Mouse (Mus musculus) CH12.LX (cell line): Measurements from ENCODE around the gene Tex44.

ENCODE experiments used
- CHD2 ChIP-seq: IDR thresholded peaks from 2 replicates; pipeline ENCODE4 v1.6.1; 2011; ENCODE audit warnings: low read length, improper control_type of control experiment
- CTCF ChIP-seq, 2 experiments: IDR thresholded peaks in 1 of 2; conservative IDR thresholded peaks in 1 of 2; 2 replicates each; pipeline ENCODE4 v1.5.1; 2011 to 2012; ENCODE audit warnings: low read depth in 2 of 2, low read length in 2 of 2, improper control_type of control experiment in 1 of 2, inconsistent platforms in 1 of 2, mild to moderate bottlenecking in 1 of 2, moderate library complexity in 1 of 2
- E2F4 ChIP-seq: IDR thresholded peaks from 2 replicates; pipeline ENCODE4 v1.6.1; 2011; ENCODE audit warnings: low read depth, low read length, improper control_type of control experiment; ENCODE audit not compliant: insufficient replicate concordance
- ELF1 ChIP-seq: IDR thresholded peaks from 2 replicates; pipeline ENCODE4 v1.6.1; 2014; ENCODE audit warnings: low read depth, mild to moderate bottlenecking, inconsistent platforms, low read length, improper control_type of control experiment
- MAFK ChIP-seq: IDR thresholded peaks from 2 replicates; pipeline ENCODE4 v1.6.1; 2011; ENCODE audit warnings: low read length, improper control_type of control experiment; ENCODE audit not compliant: insufficient replicate concordance
- MAX ChIP-seq: IDR thresholded peaks from 2 replicates; pipeline ENCODE4 v1.6.1; 2011; ENCODE audit warnings: low read length, improper control_type of control experiment
- MAZ ChIP-seq: IDR thresholded peaks from 2 replicates; pipeline ENCODE4 v1.6.1; 2012; ENCODE audit warnings: low read depth, mild to moderate bottlenecking, inconsistent platforms, low read length, improper control_type of control experiment, moderate library complexity
- MEF2A ChIP-seq: IDR thresholded peaks from 2 replicates; pipeline ENCODE4 v1.6.1; 2014; ENCODE audit warnings: low read depth, mild to moderate bottlenecking, inconsistent platforms, low read length, improper control_type of control experiment, borderline replicate concordance
- NRF1 ChIP-seq: IDR thresholded peaks from 2 replicates; pipeline ENCODE4 v1.6.1; 2014; ENCODE audit warnings: low read depth, mild to moderate bottlenecking, inconsistent platforms, low read length, improper control_type of control experiment, moderate library complexity
- POLR2A ChIP-seq: IDR thresholded peaks from 2 replicates; pipeline ENCODE4 v1.6.1; 2011; ENCODE audit warnings: low read depth, mild to moderate bottlenecking, improper control_type of control experiment, low read length
- UBTF ChIP-seq: IDR thresholded peaks from 2 replicates; pipeline ENCODE4 v1.6.1; 2012; ENCODE audit warnings: low read depth, mild to moderate bottlenecking, inconsistent platforms, low read length, improper control_type of control experiment, moderate library complexity
- USF1 ChIP-seq: IDR thresholded peaks from 2 replicates; pipeline ENCODE4 v1.6.1; 2014; ENCODE audit warnings: low read depth, mild to moderate bottlenecking, inconsistent platforms, low read length, improper control_type of control experiment
- ZC3H11A ChIP-seq: IDR thresholded peaks from 2 replicates; pipeline ENCODE4 v1.6.1; 2012; ENCODE audit warnings: low read depth, mild to moderate bottlenecking, inconsistent platforms, low read length, improper control_type of control experiment

DNA sequence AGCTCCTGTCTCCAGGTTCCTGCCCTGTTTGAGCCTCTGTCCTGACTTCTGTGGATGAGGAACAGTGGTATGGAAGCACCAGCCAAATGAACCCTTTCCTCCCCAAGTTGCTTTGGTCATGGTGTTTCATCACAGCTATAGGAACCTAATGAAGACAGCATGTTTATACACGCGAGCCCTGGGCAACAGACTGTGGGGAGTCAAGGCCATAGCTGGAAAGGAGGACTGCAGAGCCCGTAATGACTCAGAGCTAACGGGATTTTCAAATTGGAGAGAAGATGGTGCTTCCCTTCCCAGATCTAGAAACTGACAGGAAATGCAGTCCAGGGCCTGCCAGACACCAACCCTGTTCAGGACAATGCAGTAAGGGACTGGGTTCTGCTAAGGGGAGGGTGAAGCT, 33.2 kb downstream of the Tex44 start:
- no peak for TF ChIP-seq MAX
- no peak for TF ChIP-seq USF1
- TF ChIP-seq CTCF (conservative IDR thresholded peaks at IDR 0.05 in 1 of 2, IDR thresholded peaks at IDR 0.05 in 1 of 2; ENCODE audit: low read depth in 2 of 2, low read length in 2 of 2) = no peak
- no peak for TF ChIP-seq POLR2A
- no peak for TF ChIP-seq ZC3H11A
- TF ChIP-seq MAZ = no peak
- TF ChIP-seq E2F4 = no peak
- TF ChIP-seq ELF1 = no peak
- no peak for TF ChIP-seq CHD2
- TF ChIP-seq UBTF = no peak
- TF ChIP-seq MEF2A = no peak
- TF ChIP-seq NRF1 = no peak
- no peak for TF ChIP-seq MAFK
